Mouse (Mus musculus) liver, embryonic 14.5 days (tissue): Measurements from ENCODE around the gene Foxp2. TPM values are rescaled to one million over a fixed set of nuclear protein-coding genes. Genes with fewer than 3 reads are reported as not detected.

ENCODE experiments used
- ATAC-seq: fragments of 200-750 bp; cut with Nextera tagmentation; 2 replicates; pipeline ENCODE4 v1.8.0; 2017; ENCODE audit warnings: moderate number of reproducible peaks, mild to moderate bottlenecking, moderate library complexity; ENCODE audit not compliant: insufficient read depth
- DNase-seq, 3 experiments: peaks; one replicate each; pipeline ENCODE4 v3.0.0-alpha.2; 2012 to 2013; ENCODE audit warnings: low read depth in 3 of 3, low spot score in 3 of 3
- H3K27ac ChIP-seq: fragments of 300-500 bp; sonication (generic); 2 replicates; pipeline ENCODE4 v1.5.1; 2014; ENCODE audit warnings: moderate library complexity, mild to moderate bottlenecking, control low read depth, inconsistent platforms
- H3K27me3 ChIP-seq: fragments of 300-500 bp; sonication (generic); 2 replicates; pipeline ENCODE4 v1.6.1; 2014; ENCODE audit warnings: mild to moderate bottlenecking, low read length, moderate library complexity; ENCODE audit not compliant: control insufficient read depth, insufficient read depth
- H3K36me3 ChIP-seq: fragments of 300-500 bp; sonication (generic); replicated peaks from 2 replicates; pipeline ENCODE4 v1.6.1; 2014; ENCODE audit warnings: low read depth; ENCODE audit not compliant: control insufficient read depth, insufficient read depth
- H3K4me1 ChIP-seq, 2 experiments: fragments of 200-500 bp in 1 of 2; fragments of 300-500 bp in 1 of 2; sonication (generic) in 1 of 2; replicated peaks; 2 replicates each; pipeline ENCODE4 v1.6.1; 2012 to 2014; ENCODE audit warnings: antibody characterized with exemption in 1 of 2, inconsistent platforms in 1 of 2, low read length in 1 of 2; ENCODE audit not compliant: control insufficient read depth in 2 of 2, insufficient read depth in 2 of 2
- H3K4me2 ChIP-seq: fragments of 300-500 bp; sonication (generic); 2 replicates; pipeline ENCODE4 v1.6.1; 2014; ENCODE audit warnings: low read depth, mild to moderate bottlenecking, control low read depth, moderate library complexity
- H3K4me3 ChIP-seq, 2 experiments: fragments of 200-500 bp in 1 of 2; fragments of 300-500 bp in 1 of 2; sonication (generic) in 1 of 2; 2 replicates each; pipeline ENCODE4 v1.5.1; 2012 to 2014; ENCODE audit warnings: low read depth in 2 of 2, low read length in 2 of 2, mild to moderate bottlenecking in 2 of 2, control low read depth in 1 of 2, inconsistent platforms in 1 of 2, moderate library complexity in 1 of 2; ENCODE audit not compliant: insufficient read depth in 1 of 2
- H3K9ac ChIP-seq: fragments of 300-500 bp; sonication (generic); replicated peaks from 2 replicates; pipeline ENCODE4 v1.6.1; 2014; ENCODE audit warnings: mild to moderate bottlenecking, control low read depth, moderate library complexity
- H3K9me3 ChIP-seq: fragments of 300-500 bp; sonication (generic); 2 replicates; pipeline ENCODE4 v1.6.1; 2016; ENCODE audit warnings: low read length, mixed read lengths; ENCODE audit not compliant: control insufficient read depth
- CTCF ChIP-seq: IDR thresholded peaks from 2 replicates; pipeline ENCODE4 v1.5.1; 2016; ENCODE audit warnings: antibody characterized with exemption, low read depth, control low read depth
- EP300 ChIP-seq: IDR thresholded peaks from 2 replicates; pipeline ENCODE4 v1.6.1; 2016; ENCODE audit warnings: antibody characterized with exemption, low read depth
- WGBS: fragments of 180-500 bp; shearing (Covaris S2); extraction: QIAGEN DNeasy Blood & Tissue Kit; methylation state at CpG from one replicate; pipeline ENCODE4 v1.1.7; 2014; ENCODE audit not compliant: insufficient replicate concordance; 5-methylcytosine and 5-hydroxymethylcytosine counted together
- microRNA-seq: library from miRNA; unstranded; fragments of <30 nt; microRNA quantifications from one replicate; pipeline ENCODE4, GENCODE M21; 2016
- polyA plus RNA-seq, 2 experiments: library from polyadenylated mRNA; depleted of rRNA in 1 of 2; stranded (reverse) in 1 of 2; unstranded in 1 of 2; fragments of >200 nt; fragmentation: Nextera tagmentation in 1 of 2; extraction: Ambion mirVana in 1 of 2; gene quantifications; 2 replicates each; pipeline versions ENCODE4 v1.2.1 to v1.2.3; 2012 to 2014

The Foxp2 gene
- polyA plus RNA-seq, 2 experiments = 0.27 to 0.28 TPM

DNA sequence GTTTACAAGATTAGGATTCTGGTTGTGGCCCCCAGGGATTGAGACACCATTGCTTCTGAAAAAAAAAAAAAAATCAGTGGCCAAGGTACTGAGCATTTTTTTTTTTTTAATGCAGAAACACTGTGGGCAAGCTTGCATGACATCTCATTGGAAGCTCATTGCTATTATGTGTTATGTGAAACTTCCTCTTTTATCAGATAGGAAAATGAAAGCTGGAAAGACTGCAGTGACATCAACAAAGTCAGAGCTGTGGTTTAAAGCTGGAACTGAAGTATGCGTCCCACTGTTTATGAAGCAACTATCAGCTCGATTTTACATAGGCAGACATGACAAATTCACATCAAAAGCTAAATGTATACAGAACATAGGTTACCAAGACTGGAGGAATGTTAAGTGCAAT, 562.2 kb downstream of the Foxp2 start:
- H3K4me3 ChIP-seq = no peak overlapping the region
- no peak overlapping the region for H3K9ac ChIP-seq
- H3K36me3 ChIP-seq = no peaks in the 10 kb centered on the region
- DNase-seq (no peak), ATAC-seq (no peak)
- no peaks in the 10 kb centered on the region for H3K27me3 ChIP-seq
- H3K4me1 ChIP-seq = no peaks in the 10 kb centered on the region
- no peak for TF ChIP-seq EP300
- TF ChIP-seq CTCF = no peak
- H3K4me2 ChIP-seq = no peak overlapping the region
- no peak overlapping the region for H3K27ac ChIP-seq
- H3K9me3 ChIP-seq = no peaks in the 10 kb centered on the region
- 41% methylated on average over 2 of the region's 2 CpGs for WGBS

DNA sequence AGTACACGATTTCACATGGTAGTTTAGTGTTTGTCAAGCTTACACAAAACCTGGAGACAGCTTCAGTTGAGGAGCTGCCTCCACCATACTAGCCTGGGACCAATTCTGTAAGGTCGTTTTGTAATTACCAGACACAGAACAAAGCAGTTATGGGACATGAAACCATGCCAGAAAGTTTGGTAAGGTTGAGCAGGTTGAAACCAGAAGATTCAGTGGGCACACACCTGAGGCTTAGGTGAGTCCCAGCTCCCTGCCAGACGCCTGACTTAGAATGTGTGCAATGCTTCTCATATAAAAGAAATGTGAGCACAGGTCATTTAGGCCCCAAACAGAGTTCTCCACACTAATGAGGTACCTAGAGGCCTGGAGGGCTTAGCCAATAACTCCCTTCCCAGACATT, 564.3 kb downstream of the Foxp2 start:
- H3K27me3 ChIP-seq = no peaks in the 10 kb centered on the region
- no peaks in the 10 kb centered on the region for H3K36me3 ChIP-seq
- no peaks in the 10 kb centered on the region for H3K4me1 ChIP-seq
- 52% methylated on average over 3 of the region's 3 CpGs for WGBS
- no peak for TF ChIP-seq EP300
- TF ChIP-seq CTCF = no peak
- no peak overlapping the region for H3K27ac ChIP-seq
- H3K9me3 ChIP-seq = no peaks in the 10 kb centered on the region
- no peak overlapping the region for H3K4me2 ChIP-seq
- no peak overlapping the region for H3K9ac ChIP-seq
- no peak for DNase-seq
- no peak overlapping the region for H3K4me3 ChIP-seq
- ATAC-seq = no peak

DNA sequence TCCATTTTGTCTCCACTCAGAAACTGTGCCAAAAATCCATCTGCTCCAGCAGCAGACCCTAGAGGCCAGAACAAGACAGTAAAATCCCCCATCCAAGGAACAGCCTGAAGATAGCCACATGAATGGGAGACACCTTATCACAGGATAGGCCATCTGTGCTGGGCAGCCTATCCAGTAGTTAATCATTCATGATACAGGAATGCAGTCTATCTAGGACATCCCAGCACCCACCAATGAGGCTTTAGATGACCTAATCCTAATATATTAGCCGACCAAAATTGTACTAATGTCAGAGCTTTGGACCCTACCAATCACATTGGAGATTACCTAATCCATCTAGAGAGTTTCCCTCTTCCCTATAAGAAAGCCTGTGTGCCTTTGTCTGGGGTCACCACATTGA, 565.5 kb downstream of the Foxp2 start:
- H3K4me3 ChIP-seq = no peak overlapping the region
- H3K9ac ChIP-seq = no peak overlapping the region
- H3K27ac ChIP-seq = no peak overlapping the region
- no peaks in the 10 kb centered on the region for H3K27me3 ChIP-seq
- TF ChIP-seq CTCF = no peak
- H3K9me3 ChIP-seq = no peaks in the 10 kb centered on the region
- H3K4me1 ChIP-seq = no peaks in the 10 kb centered on the region
- no peak overlapping the region for H3K4me2 ChIP-seq
- H3K36me3 ChIP-seq = no peaks in the 10 kb centered on the region
- DNase-seq (no peak), ATAC-seq (no peak)
- WGBS = 48% methylated on average over 1 of the region's 1 CpGs

DNA sequence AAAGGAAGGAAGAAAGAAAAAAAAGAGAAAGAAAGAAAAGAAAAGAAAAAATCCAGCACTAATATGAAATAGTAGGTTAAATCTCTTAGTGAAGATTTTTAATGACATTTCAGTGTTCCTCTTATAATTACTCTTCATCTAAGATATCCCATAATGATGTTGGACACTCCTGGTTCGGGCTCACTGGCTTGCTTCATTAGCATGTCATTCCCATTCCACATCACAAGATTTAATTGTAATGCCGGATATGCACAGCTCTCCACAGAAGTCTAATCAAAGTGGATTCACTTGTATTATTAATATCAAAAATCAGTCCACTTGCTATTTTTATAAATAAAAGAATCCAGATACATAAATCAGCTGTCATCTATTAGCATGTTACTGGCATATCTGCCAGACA, 585.8 kb downstream of the Foxp2 start:
- no peaks in the 10 kb centered on the region for H3K4me1 ChIP-seq
- no peak for DNase-seq
- H3K27me3 ChIP-seq = no peaks in the 10 kb centered on the region

More for the DNA sequence above, 585.8 kb downstream of the Foxp2 start:
- Histone ChIP-seq H3K9ac (no peak overlapping the region), H3K4me2 (no peak overlapping the region), H3K4me3 (no peak overlapping the region), H3K9me3 (no peaks in the 10 kb centered on the region), H3K36me3 (no peaks in the 10 kb centered on the region), H3K27ac (no peak overlapping the region)
- no peak for TF ChIP-seq EP300
- no peak for TF ChIP-seq CTCF
- no peak for ATAC-seq
- 48% methylated on average over 2 of the region's 2 CpGs for WGBS

Small RNA genes within 50 kb of the gene (microRNA-seq; reads per million reads assigned to microRNA genes)
- gene Gm25470 = not detected

Other genes with a start within 250 kb of the Foxp2 start
- gene Ppp1r3a, start 146.1 kb upstream of the Foxp2 start, polyA plus RNA-seq (2012; rRNA removed) = not detected in 2 replicates
- gene Ppp1r3a, start 146.1 kb upstream of the Foxp2 start, polyA plus RNA-seq (2014; fragmentation: Nextera tagmentation; extraction: Ambion mirVana) = not detected in 2 replicates